Mouse (Mus musculus) brain, embryonic 18.5 days (tissue): ENCODE results near the gene Cdh1.

Experiments
- DNase-seq: peaks from one replicate; pipeline ENCODE4 v3.0.0-alpha.2; 2012; ENCODE audit warnings: low read depth, low spot score

The Cdh1 gene

DNA sequence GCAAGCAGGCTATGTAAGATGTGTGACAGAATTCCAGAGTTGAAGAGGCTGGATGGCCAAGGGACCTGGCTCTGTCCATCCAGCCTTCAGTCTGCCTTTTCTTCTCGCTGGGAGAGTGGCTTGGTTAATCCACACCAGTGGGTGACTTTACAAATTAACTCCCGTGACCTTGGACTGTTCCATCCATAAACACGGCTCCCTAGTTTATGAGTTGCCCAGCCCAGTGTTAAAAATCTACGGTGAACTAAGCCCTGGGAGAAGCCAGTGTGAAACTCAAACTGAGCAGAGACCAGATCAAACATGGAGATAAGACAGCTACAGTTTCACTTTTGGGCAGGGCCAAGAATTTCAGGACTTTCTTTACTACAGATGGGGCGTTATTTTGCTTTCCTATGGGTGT lies 19.9 kb downstream of the Cdh1 start:
- DNase-seq: no peak

DNA sequence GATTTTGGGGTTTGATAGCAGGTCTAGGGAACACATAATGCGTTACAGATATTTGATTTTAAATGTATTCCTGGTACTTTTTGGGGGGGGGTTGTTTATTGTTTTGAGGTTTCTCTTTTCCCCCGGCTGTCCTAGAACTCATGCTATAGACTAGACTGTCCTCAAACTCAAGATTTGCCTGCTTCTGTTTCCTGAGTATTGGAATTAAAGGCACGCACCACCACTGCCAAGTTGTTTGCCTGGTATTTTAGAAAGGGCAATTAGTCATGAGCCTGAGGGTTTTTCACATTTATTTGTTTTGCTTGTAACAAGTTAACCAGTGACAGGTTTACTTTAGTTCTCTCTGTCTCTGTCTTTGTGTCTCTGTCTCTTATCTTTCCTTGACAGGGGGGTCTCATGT lies 20.3 kb downstream of the Cdh1 start:
- DNase-seq: no peak

DNA sequence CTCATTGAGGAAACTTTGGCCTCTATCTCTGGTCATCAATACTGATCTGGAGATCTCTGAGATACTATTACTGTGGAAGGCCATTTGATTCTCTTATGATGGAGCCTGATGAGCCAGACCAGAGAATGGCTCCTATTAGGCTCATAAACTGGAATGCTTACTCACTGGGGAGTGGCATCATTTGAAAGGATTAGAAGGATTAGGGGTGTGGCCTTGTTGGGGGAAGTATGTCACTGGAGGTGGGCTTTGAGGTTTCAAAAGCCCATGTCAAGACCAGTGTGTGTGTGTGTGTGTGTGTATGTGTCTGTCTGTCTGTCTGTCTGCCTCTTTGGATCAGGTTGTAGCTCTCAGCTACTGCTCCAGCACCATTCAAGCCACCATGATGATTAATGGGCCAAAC lies 20.8 kb downstream of the Cdh1 start:
- no peak for DNase-seq

- no peak for DNase-seq
Measured at GRCm38 (mm10) chr8:106624743-106625142, 21.6 kb downstream of the Cdh1 start.

GRCm38 (mm10) chr8:106626096-106626865 lies 23.1 kb downstream of the Cdh1 start:
- DNase-seq: no peak

DNA sequence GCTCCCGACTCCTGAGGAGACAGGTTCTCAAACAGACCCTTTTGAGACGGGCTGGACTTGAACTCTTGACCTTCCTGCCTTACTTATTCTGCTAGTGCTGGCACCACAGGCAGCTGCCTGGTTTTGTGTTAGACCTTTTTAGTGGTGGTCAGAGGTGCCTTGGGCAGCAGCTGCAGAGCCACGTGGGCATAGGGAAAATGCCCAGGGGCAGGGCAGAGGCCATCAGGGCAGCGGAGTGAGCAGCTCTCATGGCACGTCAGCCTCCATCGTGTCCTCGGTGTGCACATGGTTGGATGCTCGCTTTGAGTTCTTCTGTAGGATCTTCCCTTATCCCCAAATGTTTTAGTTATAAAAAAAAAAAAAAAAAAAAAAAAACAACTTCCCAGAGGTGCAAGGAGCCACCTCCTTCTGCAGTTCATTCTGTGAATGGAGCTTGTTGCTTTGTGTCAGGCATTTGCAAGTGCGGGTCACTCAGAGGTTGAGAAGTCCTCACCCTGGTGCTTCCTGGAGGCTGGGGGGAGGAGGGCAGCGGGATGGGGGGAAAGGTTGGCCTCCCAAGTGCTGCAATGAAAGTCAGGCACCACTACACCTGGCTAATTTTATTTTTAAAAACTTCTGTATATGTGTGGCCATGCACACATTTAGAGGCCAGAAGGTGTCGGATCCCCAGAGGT lies 25.3 kb downstream of the Cdh1 start:
- DNase-seq: no peak

GRCm38 (mm10) chr8:106629456-106629855 lies 26.3 kb downstream of the Cdh1 start:
- DNase-seq: no peak

DNA sequence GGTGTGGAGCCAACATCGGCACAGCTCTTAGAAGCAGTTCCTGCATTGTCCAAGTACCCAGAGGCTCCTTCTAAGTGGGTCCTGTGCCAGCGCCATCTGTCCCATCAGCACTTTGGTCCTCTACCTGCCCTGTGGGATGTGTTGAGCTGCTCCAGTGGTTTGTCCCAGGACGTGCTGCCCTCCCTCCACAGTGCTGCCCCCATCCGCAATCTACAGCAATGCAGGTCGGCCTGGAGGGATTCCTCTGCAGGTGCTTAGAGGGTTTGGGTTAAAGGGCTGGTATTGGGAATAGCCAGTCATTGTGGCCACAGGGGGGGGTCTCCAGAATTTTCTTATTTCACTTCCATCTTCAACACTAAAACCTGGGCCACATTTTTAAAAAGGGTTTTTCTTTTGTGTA lies 28.8 kb downstream of the Cdh1 start:
- no peak for DNase-seq

GRCm38 (mm10) chr8:106632650-106633049 lies 29.5 kb downstream of the Cdh1 start:
- DNase-seq: no peak

DNA sequence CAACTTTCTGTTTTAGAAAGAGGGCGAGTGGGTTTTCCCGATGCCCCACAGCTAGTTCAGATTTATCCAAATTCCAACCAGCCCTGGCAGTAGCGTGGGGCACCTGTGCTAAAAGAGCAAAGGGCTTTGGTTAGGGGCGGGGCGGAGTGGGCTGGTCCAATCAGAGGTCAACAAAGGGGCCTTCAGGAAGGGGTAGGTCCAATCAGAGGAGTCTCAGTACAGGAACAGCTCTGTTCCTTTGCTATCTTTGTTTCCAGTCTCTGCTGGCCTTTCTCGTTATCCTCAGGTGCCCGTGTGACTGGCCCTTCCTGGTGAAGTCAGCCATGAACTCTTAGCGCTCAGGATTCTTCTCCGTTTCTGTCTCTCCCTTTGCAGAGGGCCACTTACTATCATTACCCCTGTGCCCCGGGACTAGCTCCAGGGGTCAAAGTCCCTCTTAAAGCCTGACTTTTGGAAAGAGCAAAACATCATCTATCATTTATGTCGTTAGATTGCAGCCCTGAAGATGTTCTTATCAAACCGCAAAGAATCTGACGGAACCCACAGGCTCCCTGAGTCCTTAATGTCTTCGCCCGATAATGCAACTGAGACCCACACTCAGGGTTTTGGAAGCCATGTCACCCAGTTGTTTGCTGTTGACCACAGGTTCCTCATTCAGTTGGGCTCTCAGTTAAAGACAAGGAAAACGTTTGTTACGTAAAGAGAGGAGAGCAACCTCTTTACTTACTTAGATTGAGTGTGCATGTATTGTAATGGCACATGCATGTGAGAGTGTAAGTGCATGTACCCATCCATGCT lies 30.4 kb downstream of the Cdh1 start:
- no peak for DNase-seq

DNA sequence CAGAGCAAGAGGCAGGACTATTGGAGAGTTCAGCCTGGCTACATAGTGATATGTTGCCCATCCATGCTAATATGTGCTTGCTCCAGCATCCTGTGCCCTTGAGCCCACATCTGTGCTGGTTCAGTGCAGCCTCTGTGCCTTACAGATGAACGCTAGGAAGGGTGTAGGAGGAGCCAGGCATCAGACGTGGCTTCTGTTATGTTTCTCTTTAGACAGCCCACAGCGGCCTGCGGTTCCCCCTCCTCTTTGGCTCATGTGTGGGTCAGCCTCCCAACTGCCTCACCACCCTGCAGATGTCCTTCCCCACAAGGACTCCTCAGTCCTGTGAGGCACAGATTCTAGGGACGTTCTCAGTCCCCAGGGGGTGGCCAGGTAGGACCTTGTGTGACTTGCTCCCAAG lies 32.1 kb downstream of the Cdh1 start:
- DNase-seq: no peak

GRCm38 (mm10) chr8:106637446-106637845 lies 34.3 kb downstream of the Cdh1 start:
- DNase-seq: no peak

DNA sequence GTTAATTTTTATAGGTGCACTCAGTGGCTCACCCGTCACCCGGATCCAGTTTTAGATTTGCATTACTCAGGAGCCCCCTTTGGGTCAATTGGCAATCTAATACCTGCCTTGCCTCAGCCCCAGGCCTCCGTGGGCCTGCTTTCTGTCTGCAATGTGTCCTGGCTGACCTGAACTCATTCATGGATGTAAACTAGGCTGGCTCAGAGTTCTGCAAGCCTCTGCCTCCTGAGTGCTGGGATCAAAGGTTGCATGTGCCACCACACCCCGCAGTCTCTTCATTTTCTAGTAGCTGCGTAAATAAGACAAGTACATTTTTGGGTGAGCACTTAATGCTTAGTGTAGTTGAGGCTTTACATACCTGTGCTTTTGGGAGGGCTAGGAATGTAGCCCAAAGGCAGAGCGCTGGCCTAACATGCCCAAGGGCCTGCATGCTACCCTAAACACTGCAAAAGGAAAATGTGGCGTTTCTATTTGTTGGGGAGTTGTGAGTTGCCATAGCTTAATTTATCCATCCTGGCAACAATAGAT lies 35.7 kb downstream of the Cdh1 start:
- DNase-seq: no peak

DNA sequence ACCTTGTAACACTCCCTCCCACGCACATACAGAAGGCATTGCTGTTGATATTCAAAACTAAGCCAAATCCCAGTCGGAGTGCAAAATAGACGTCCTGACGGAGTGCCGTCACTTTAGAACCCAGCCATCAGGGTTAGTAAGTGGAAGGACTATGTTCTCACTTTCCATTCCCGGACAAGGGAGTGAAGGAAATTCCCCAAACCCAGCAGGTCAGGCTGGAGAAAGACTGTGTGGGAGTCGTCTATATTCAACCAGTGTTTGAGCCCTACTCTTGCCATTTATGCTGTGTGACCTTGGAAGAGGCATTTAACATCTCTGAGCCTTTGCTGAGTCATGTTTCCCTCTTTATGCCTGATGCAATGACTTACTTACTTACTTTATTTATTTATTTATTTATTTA lies 37.1 kb downstream of the Cdh1 start:
- DNase-seq: no peak

DNA sequence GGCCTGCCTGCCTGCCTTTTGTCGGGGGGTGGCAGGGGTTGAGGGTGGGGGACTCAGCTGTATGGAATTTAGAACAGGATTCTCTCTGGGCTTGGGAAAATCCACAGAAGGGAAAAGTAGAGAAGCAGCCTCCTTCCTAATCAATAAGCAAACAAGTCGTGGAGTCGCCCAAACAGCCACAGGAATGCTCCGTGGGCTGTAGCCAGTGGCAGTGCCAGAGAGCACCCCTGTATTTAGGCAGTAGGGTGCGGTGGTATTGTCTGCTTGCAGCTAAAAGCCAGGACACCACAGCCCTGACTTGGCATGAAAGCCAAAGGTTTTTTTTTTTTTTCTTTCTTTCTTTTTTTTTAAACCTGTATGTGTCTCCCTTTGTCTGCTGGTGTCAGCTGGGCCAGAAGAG lies 37.8 kb downstream of the Cdh1 start:
- no peak for DNase-seq

DNA sequence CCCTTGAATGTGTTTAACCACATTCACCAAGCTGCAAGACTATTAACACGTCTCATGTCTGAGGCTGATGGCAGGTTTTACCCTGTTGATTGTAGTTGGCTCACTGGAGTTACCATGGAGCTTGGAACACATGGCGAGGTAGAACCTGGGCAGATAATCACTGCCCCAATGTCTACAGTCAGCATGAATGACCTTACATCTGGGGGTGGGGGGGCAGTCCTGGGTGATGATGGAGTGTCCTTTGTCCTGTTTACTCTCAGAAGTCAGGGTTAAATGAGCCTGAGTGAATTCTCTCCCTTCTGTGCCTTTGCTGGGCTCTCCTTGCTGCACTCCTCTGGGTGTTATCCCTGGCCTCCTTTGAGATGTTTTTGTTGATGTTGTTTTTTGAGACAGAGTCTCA lies 39.0 kb downstream of the Cdh1 start:
- DNase-seq: no peak

DNA sequence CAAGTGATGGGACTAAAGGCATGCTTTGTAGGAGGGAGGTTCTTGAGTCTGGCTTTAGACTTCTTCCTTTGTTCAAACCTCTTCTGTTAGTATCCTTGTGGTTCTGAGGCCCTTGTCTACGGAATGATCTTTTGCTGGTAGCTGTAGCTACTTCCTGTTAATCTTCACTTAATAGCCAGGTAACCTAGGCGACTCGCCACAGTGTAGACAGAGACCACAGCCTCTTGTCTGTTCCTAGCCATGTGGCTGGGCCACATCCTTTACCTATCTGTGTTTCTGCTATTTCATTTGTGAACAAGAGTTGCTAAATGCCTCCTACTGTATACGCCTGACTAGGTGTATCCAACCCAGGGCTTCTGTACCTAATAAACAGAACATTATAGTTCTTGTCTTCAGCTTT lies 39.9 kb downstream of the Cdh1 start:
- no peak for DNase-seq

DNA sequence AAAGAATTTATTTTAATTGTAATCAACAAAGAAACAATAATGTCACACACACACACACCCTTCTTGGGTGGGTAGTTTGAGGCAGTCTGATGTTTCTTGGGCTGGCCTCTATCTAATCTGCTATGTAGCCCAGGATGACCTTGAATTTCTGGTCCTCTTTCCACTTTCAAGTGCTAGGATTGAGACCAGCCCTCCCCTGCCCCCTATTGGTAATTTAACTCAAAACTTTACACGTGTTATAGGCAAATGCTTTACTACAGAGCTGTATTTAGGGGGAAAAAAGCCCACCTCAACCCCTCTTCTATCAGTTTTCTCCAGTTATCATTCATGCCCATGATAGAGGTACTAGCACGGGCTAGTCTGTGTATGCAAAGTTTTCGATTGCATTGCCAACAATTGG lies 41.8 kb downstream of the Cdh1 start:
- no peak for DNase-seq

DNA sequence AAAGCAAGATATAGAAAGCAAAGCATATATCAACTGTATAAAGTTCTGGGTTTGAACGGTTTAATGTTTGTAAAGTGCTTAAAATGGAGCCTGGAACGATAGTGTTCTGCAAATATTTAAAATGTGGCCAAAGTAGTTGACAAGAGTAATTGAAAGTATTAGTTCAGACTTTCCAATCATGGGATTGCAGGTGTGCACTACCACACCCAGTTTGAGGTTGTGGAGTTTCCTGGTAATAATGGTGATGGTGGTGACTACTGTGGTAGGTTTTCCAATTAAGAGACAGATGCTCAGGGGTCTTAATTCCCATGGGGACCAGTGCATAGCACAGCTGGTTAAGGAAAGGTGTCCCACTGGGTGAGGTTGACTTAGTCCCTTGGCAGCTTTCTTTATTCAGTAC lies 43.0 kb downstream of the Cdh1 start:
- DNase-seq: no peak

DNA sequence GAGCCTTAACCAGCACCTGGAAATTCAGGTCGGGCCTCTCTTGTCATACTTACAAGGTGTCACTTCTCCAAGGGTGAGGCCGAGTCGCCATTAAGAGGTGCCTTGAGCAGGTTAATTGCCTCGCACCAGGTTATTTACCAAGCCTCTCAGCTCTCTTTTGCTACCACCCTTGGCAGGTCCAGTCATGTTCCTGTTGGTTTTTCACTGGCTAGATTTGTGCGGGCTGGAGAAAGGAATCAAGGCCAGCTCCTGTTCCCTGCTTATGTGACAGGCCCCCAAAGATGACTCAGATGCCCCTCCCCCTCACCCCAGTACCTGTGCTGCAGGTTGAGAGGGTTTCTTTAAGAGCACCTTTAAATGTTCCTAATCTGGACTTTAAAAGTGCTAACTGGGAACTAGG lies 43.6 kb downstream of the Cdh1 start:
- DNase-seq: no peak

DNA sequence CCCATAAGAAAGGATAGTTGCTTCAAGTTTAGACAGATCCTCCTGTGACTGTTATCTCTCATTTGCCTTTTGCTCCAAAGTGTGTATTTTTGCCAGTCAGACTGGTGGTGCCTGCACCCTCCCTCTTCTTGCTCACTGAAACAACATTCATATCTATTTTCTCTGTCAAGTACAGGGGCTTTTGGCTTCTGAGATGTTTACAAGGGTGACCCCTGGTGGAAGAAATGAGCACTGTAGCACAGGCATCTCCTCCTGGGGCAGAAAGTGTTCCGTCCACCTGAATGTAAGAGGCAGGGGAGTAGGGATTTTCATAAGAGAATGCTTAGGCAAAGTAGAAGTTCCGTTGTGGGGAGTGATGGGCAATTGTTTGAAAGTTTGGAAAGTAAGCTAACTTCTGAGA lies 44.2 kb downstream of the Cdh1 start:
- DNase-seq: peak; percentile 28

- no peak for DNase-seq
Measured at GRCm38 (mm10) chr8:106648421-106648820, 45.3 kb downstream of the Cdh1 start.
